15 mouse cellular contexts compared by ENCODE assay signal in genomic region chr7:110719857-110720256, GRCm38 (mm10).
"Had no signal": no experiment of that assay in that cellular context is flagged by ENCODE, and none has a peak within 500 bp of the region (broad histone marks: within the 10 kb centered on the region; RNA-seq: fewer than 3 reads in every experiment).

No protein-coding gene starts in this region.

- H3K36me3 ChIP-seq: neural tube, embryonic 15.5 days; stomach, embryonic 15.5 days had no signal

- H3K27ac ChIP-seq: neural tube, embryonic 15.5 days; stomach, embryonic 15.5 days; stomach, postnatal 0 days had no signal

- H3K4me1 ChIP-seq: neural tube, embryonic 15.5 days; stomach, embryonic 15.5 days had no signal

- DNase-seq: retina, postnatal 1 day; right cerebral cortex, adult 18-20 months; right cerebral cortex, postnatal 14 days; right cerebral cortex, postnatal 25 days; right cerebral cortex, postnatal 4 days; spleen, adult 18-20 months; thymus, adult 18-20 months; thymus, adult 2 months; thymus, postnatal 14 days; thymus, postnatal 25 days; thymus, postnatal 36 days; thymus, postnatal 4 days had no signal

- H3K9ac ChIP-seq: neural tube, embryonic 15.5 days; stomach, embryonic 15.5 days had no signal

- H3K4me3 ChIP-seq: neural tube, embryonic 15.5 days; stomach, embryonic 15.5 days had no signal

- H3K27me3 ChIP-seq: neural tube, embryonic 15.5 days; stomach, embryonic 15.5 days had no signal

- H3K9me3 ChIP-seq: neural tube, embryonic 15.5 days; stomach, embryonic 15.5 days had no signal

- H3K4me2 ChIP-seq: neural tube, embryonic 15.5 days; stomach, embryonic 15.5 days had no signal
